Mouse (Mus musculus) small intestine, adult 2 months (tissue): ENCODE measurements around the gene Ptprb. TPM values are rescaled to one million over a fixed set of nuclear protein-coding genes. Genes with fewer than 3 reads are reported as not detected.

ENCODE experiments used
- H3K27ac ChIP-seq: fragments of 200-500 bp; 2 replicates; pipeline ENCODE4 v1.5.1; 2012; ENCODE audit warnings: low read depth, low read length, control low read depth, inconsistent platforms; ENCODE audit not compliant: insufficient read depth
- H3K27me3 ChIP-seq: fragments of 200-500 bp; 2 replicates; pipeline ENCODE4 v1.6.1; 2012; ENCODE audit warnings: mild to moderate bottlenecking, moderate library complexity, low read length, inconsistent platforms; ENCODE audit not compliant: control insufficient read depth, insufficient read depth
- H3K36me3 ChIP-seq: fragments of 200-500 bp; 2 replicates; pipeline ENCODE4 v1.6.1; 2012; ENCODE audit warnings: mild to moderate bottlenecking, low read length, control low read depth, inconsistent platforms; ENCODE audit not compliant: control insufficient read depth, insufficient read depth
- H3K4me1 ChIP-seq: fragments of 200-500 bp; 2 replicates; pipeline ENCODE4 v1.6.1; 2012; ENCODE audit warnings: low read length, inconsistent platforms, mixed read lengths; ENCODE audit not compliant: control insufficient read depth, insufficient read depth, insufficient read length
- H3K4me3 ChIP-seq: fragments of 200-500 bp; 2 replicates; pipeline ENCODE4 v1.5.1; 2012; ENCODE audit warnings: low read depth, mild to moderate bottlenecking, control low read depth, inconsistent platforms, low read length, moderate library complexity
- CTCF ChIP-seq: fragments of 200-500 bp; IDR thresholded peaks from 2 replicates; pipeline ENCODE4 v1.5.1; 2012; ENCODE audit warnings: low read depth, mild to moderate bottlenecking, control low read depth, inconsistent platforms, low read length, moderate library complexity, mixed read lengths; ENCODE audit not compliant: insufficient replicate concordance, insufficient read length; ENCODE audit errors: extremely low read depth
- POLR2A ChIP-seq: fragments of 200-500 bp; IDR thresholded peaks from 2 replicates; pipeline ENCODE4 v1.6.1; 2012; ENCODE audit warnings: low read depth, mild to moderate bottlenecking, control low read depth, inconsistent platforms, low read length, moderate library complexity
- WGBS: fragments of 180-500 bp; shearing (Covaris S2); methylation state at CpG from one replicate; pipeline ENCODE4 v1.1.7; 2018; 5-methylcytosine and 5-hydroxymethylcytosine counted together
- polyA plus RNA-seq: library from polyadenylated mRNA; depleted of rRNA; stranded (reverse); fragments of >200 nt; gene quantifications from 2 replicates; pipeline ENCODE4 v1.2.3, GENCODE M21; 2012

Gene Ptprb
- polyA plus RNA-seq, 1 experiment = 2.3 TPM

GRCm38 (mm10) chr10:116259298-116259697 lies 16.0 kb upstream of the Ptprb start:
- Histone ChIP-seq H3K27ac (no peak overlapping the region), H3K27me3 (no peaks in the 10 kb centered on the region)
- 87% methylated on average over 4 of the region's 4 CpGs for WGBS

GRCm38 (mm10) chr10:116260658-116261433 lies 14.5 kb upstream of the Ptprb start:
- no peak for TF ChIP-seq CTCF
- no peaks in the 10 kb centered on the region for H3K36me3 ChIP-seq
- no peak overlapping the region for H3K4me3 ChIP-seq
- H3K4me1 ChIP-seq = no peaks in the 10 kb centered on the region
- 64% methylated on average over 13 of the region's 13 CpGs for WGBS
- no peak overlapping the region for H3K27ac ChIP-seq
- H3K27me3 ChIP-seq = no peaks in the 10 kb centered on the region

More at GRCm38 (mm10) chr10:116259298-116259697, 16.0 kb upstream of the Ptprb start:
- H3K36me3 ChIP-seq = no peaks in the 10 kb centered on the region
- H3K4me1 ChIP-seq = no peaks in the 10 kb centered on the region
- no peak overlapping the region for H3K4me3 ChIP-seq
- no peak for TF ChIP-seq POLR2A
- no peak for TF ChIP-seq CTCF

- peaks cover 5% of the 10 kb centered on the region; the same call in 1 of the 2 replicates for H3K4me1 ChIP-seq
- TF ChIP-seq POLR2A (no peak), CTCF (no peak)
- no peaks in the 10 kb centered on the region for H3K27me3 ChIP-seq
- 76% methylated on average over 5 of the region's 5 CpGs for WGBS
- no peaks in the 10 kb centered on the region for H3K36me3 ChIP-seq
- no peak overlapping the region for H3K4me3 ChIP-seq
- no peak overlapping the region for H3K27ac ChIP-seq
Measured at GRCm38 (mm10) chr10:116261559-116261958, 13.8 kb upstream of the Ptprb start.

- TF ChIP-seq POLR2A (no peak), CTCF (no peak)
- Histone ChIP-seq H3K27me3 (no peaks in the 10 kb centered on the region), H3K27ac (no peak overlapping the region), H3K4me1 (peaks cover 9% of the 10 kb centered on the region; the same call in 1 of the 2 replicates), H3K36me3 (no peaks in the 10 kb centered on the region), H3K4me3 (no peak overlapping the region)
- 75% methylated on average over 11 of the region's 11 CpGs for WGBS
Measured at GRCm38 (mm10) chr10:116264521-116264920, 10.8 kb upstream of the Ptprb start.

- Histone ChIP-seq H3K4me1 (peaks cover 9% of the 10 kb centered on the region; the same call in 1 of the 2 replicates), H3K27ac (0 out of 2 replicates have a peak overlapping the region, but pooled peaks have one; percentile 29), H3K36me3 (no peaks in the 10 kb centered on the region), H3K4me3 (no peak overlapping the region), H3K27me3 (no peaks in the 10 kb centered on the region)
- TF ChIP-seq POLR2A (no peak), CTCF (no peak)
- WGBS = 42% methylated on average over 15 of the region's 15 CpGs
Measured at GRCm38 (mm10) chr10:116266561-116267433, 8.5 kb upstream of the Ptprb start.

DNA sequence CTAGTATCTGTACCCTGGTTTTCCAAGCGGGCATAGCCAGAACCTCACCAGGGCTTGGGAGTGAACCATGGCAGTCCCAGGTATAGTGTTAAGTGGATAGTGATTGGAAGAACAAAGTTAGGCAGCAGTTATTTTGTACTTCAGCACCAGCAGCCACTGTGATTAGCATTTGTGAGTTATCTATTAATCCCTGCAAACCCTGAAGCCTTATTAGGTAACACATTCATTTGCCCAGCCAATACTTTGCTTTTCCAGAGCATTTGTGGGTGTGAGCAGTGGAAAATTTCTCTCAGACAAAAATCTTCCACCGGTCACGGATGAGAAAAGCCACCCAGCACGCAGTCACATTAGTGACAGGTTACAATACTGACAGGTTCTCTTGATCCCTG lies 7.9 kb upstream of the Ptprb start:
- Histone ChIP-seq H3K4me1 (peaks cover 9% of the 10 kb centered on the region; the same call in 1 of the 2 replicates), H3K27ac (no peak overlapping the region), H3K36me3 (no peaks in the 10 kb centered on the region), H3K27me3 (no peaks in the 10 kb centered on the region), H3K4me3 (no peak overlapping the region)
- 22% methylated on average over 4 of the region's 4 CpGs for WGBS
- TF ChIP-seq CTCF = no peak
- no peak for TF ChIP-seq POLR2A

GRCm38 (mm10) chr10:116268343-116268742 lies 7.0 kb upstream of the Ptprb start:
- Histone ChIP-seq H3K4me3 (no peak overlapping the region), H3K36me3 (no peaks in the 10 kb centered on the region), H3K27me3 (no peaks in the 10 kb centered on the region), H3K4me1 (peaks cover 9% of the 10 kb centered on the region; the same call in 1 of the 2 replicates), H3K27ac (no peak overlapping the region)
- no peak for TF ChIP-seq POLR2A
- TF ChIP-seq CTCF = no peak
- WGBS = 44% methylated on average over 4 of the region's 4 CpGs
